Mouse (Mus musculus): Measurements from ENCODE around the gene Ran. TPM values are rescaled to one million over a fixed set of nuclear protein-coding genes. Genes with fewer than 3 reads are reported as not detected.

Gene Ran
- polyA plus RNA-seq, 1 experiment, result 466 TPM

GRCm38 (mm10) chr5:128987141-128987954, 32.5 kb upstream of the Ran start:
- no peak for TF ChIP-seq SRF (IDR thresholded peaks at IDR 0.05; ENCODE audit: control insufficient read depth, insufficient read length, low read depth)
- TF ChIP-seq MYOD1 (IDR thresholded peaks at IDR 0.05; ENCODE audit: control insufficient read depth in 1 of 3, insufficient read length in 2 of 3, low read depth in 2 of 3), result no peak
- no peak for TF ChIP-seq REST (IDR thresholded peaks at IDR 0.05; ENCODE audit: insufficient read depth, insufficient read length)
- no peak for TF ChIP-seq USF1 (IDR thresholded peaks at IDR 0.05; ENCODE audit: low read depth)
- TF ChIP-seq POLR2AphosphoS2 (IDR thresholded peaks at IDR 0.05; ENCODE audit: insufficient read length, low read depth), result no peak
- no peak for TF ChIP-seq CEBPB (IDR thresholded peaks at IDR 0.05; ENCODE audit: insufficient read depth, poor library complexity, severe bottlenecking)
- TF ChIP-seq E2F4 (IDR thresholded peaks at IDR 0.05; ENCODE audit: insufficient read depth), result no peak
- TF ChIP-seq MAX (IDR thresholded peaks at IDR 0.05; ENCODE audit: low read depth), result no peak
- no peak for TF ChIP-seq POLR2A (IDR thresholded peaks at IDR 0.05; ENCODE audit: insufficient read length, low read depth)
- no peak for TF ChIP-seq TCF3 (IDR thresholded peaks at IDR 0.05; ENCODE audit: insufficient read length, low read depth)
- no peak for TF ChIP-seq MYOG (IDR thresholded peaks at IDR 0.05; ENCODE audit: control insufficient read depth in 1 of 3, insufficient read depth in 1 of 3, insufficient read length in 2 of 3, low read depth in 2 of 3)
- TF ChIP-seq TCF12 (IDR thresholded peaks at IDR 0.05; ENCODE audit: insufficient read depth, poor library complexity, severe bottlenecking), result no peak
- no peaks in the 10 kb centered on the region for H3K27me3 ChIP-seq (ENCODE audit: control insufficient read depth, insufficient read depth, insufficient read length)
- no peaks in the 10 kb centered on the region for H3K79me2 ChIP-seq (ENCODE audit: control insufficient read depth, insufficient read depth)
- no peaks in the 10 kb centered on the region for H3K36me3 ChIP-seq (ENCODE audit: control insufficient read depth, insufficient read depth)
- no peak overlapping the region for H3K4me2 ChIP-seq (ENCODE audit: low read depth)
- H3ac ChIP-seq (ENCODE audit: control insufficient read depth, insufficient read length), result no peak overlapping the region
- no peak overlapping the region for H3K4me3 ChIP-seq

- peaks cover 2% of the 10 kb centered on the region for H3K79me2 ChIP-seq (ENCODE audit: control insufficient read depth, insufficient read depth)
- TF ChIP-seq USF1 (IDR thresholded peaks at IDR 0.05; ENCODE audit: low read depth) (no peak), CEBPB (IDR thresholded peaks at IDR 0.05; ENCODE audit: insufficient read depth, poor library complexity, severe bottlenecking) (no peak), TCF3 (IDR thresholded peaks at IDR 0.05; ENCODE audit: insufficient read length, low read depth) (no peak), SRF (IDR thresholded peaks at IDR 0.05; ENCODE audit: control insufficient read depth, insufficient read length, low read depth) (no peak), MYOD1 (IDR thresholded peaks at IDR 0.05; ENCODE audit: control insufficient read depth in 1 of 3, insufficient read length in 2 of 3, low read depth in 2 of 3) (no peak), POLR2AphosphoS2 (IDR thresholded peaks at IDR 0.05; ENCODE audit: insufficient read length, low read depth) (no peak), E2F4 (IDR thresholded peaks at IDR 0.05; ENCODE audit: insufficient read depth) (no peak), TCF12 (IDR thresholded peaks at IDR 0.05; ENCODE audit: insufficient read depth, poor library complexity, severe bottlenecking) (no peak), MAX (IDR thresholded peaks at IDR 0.05; ENCODE audit: low read depth) (no peak)
- H3K4me2 ChIP-seq (ENCODE audit: low read depth), result no peak overlapping the region
- H3K27me3 ChIP-seq (ENCODE audit: control insufficient read depth, insufficient read depth, insufficient read length), result no peaks in the 10 kb centered on the region
- no peak overlapping the region for H3ac ChIP-seq (ENCODE audit: control insufficient read depth, insufficient read length)
- H3K36me3 ChIP-seq (ENCODE audit: control insufficient read depth, insufficient read depth), result no peaks in the 10 kb centered on the region
- no peak overlapping the region for H3K4me3 ChIP-seq
These were observed 19.0 kb upstream of the Ran start for GRCm38 (mm10) chr5:129000706-129001468.

- Histone ChIP-seq H3K4me2 (ENCODE audit: low read depth) (no peak overlapping the region), H3ac (ENCODE audit: control insufficient read depth, insufficient read length) (no peak overlapping the region), H3K27me3 (ENCODE audit: control insufficient read depth, insufficient read depth, insufficient read length) (no peaks in the 10 kb centered on the region), H3K79me2 (ENCODE audit: control insufficient read depth, insufficient read depth) (peaks cover 11% of the 10 kb centered on the region), H3K4me3 (no peak overlapping the region), H3K36me3 (ENCODE audit: control insufficient read depth, insufficient read depth) (no peaks in the 10 kb centered on the region)
- TF ChIP-seq MAX (IDR thresholded peaks at IDR 0.05; ENCODE audit: low read depth) (no peak), TCF12 (IDR thresholded peaks at IDR 0.05; ENCODE audit: insufficient read depth, poor library complexity, severe bottlenecking) (no peak), MYOD1 (IDR thresholded peaks at IDR 0.05; ENCODE audit: control insufficient read depth in 1 of 3, insufficient read length in 2 of 3, low read depth in 2 of 3) (no peak), CEBPB (IDR thresholded peaks at IDR 0.05; ENCODE audit: insufficient read depth, poor library complexity, severe bottlenecking) (no peak), USF1 (IDR thresholded peaks at IDR 0.05; ENCODE audit: low read depth) (no peak), POLR2A (IDR thresholded peaks at IDR 0.05; ENCODE audit: insufficient read length, low read depth) (no peak), TCF3 (IDR thresholded peaks at IDR 0.05; ENCODE audit: insufficient read length, low read depth) (no peak)
These were observed 17.3 kb upstream of the Ran start for GRCm38 (mm10) chr5:129002571-129003011.

GRCm38 (mm10) chr5:129005416-129005815, 14.5 kb upstream of the Ran start:
- Histone ChIP-seq H3K4me3 (no peak overlapping the region), H3ac (ENCODE audit: control insufficient read depth, insufficient read length) (no peak overlapping the region), H3K27me3 (ENCODE audit: control insufficient read depth, insufficient read depth, insufficient read length) (no peaks in the 10 kb centered on the region), H3K79me2 (ENCODE audit: control insufficient read depth, insufficient read depth) (peaks cover 18% of the 10 kb centered on the region), H3K36me3 (ENCODE audit: control insufficient read depth, insufficient read depth) (no peaks in the 10 kb centered on the region), H3K4me2 (ENCODE audit: low read depth) (no peak overlapping the region)
- TF ChIP-seq TCF3 (IDR thresholded peaks at IDR 0.05; ENCODE audit: insufficient read length, low read depth) (no peak), POLR2A (IDR thresholded peaks at IDR 0.05; ENCODE audit: insufficient read length, low read depth) (no peak), MYOG (IDR thresholded peaks at IDR 0.05; ENCODE audit: control insufficient read depth in 1 of 3, insufficient read depth in 1 of 3, insufficient read length in 2 of 3, low read depth in 2 of 3) (no peak), TCF12 (IDR thresholded peaks at IDR 0.05; ENCODE audit: insufficient read depth, poor library complexity, severe bottlenecking) (no peak), MAX (IDR thresholded peaks at IDR 0.05; ENCODE audit: low read depth) (no peak), SRF (IDR thresholded peaks at IDR 0.05; ENCODE audit: control insufficient read depth, insufficient read length, low read depth) (no peak), CEBPB (IDR thresholded peaks at IDR 0.05; ENCODE audit: insufficient read depth, poor library complexity, severe bottlenecking) (no peak), E2F4 (IDR thresholded peaks at IDR 0.05; ENCODE audit: insufficient read depth) (no peak), MYOD1 (IDR thresholded peaks at IDR 0.05; ENCODE audit: control insufficient read depth in 1 of 3, insufficient read length in 2 of 3, low read depth in 2 of 3) (no peak), POLR2AphosphoS2 (IDR thresholded peaks at IDR 0.05; ENCODE audit: insufficient read length, low read depth) (no peak), USF1 (IDR thresholded peaks at IDR 0.05; ENCODE audit: low read depth) (no peak), REST (IDR thresholded peaks at IDR 0.05; ENCODE audit: insufficient read depth, insufficient read length) (no peak)
